Mouse (Mus musculus) right cerebral cortex, adult 18-20 months (tissue): ENCODE data around the gene Spdl1.
"Not testable (repeated sequence)": the region's sequence is repeated elsewhere in the genome, so short reads cannot be mapped to it uniquely, and the experiment has no call there.

Experiments used
- DNase-seq: peaks from one replicate; pipeline ENCODE4 v3.0.0; 2022; ENCODE audit warnings: mixed read lengths

Spdl1 gene

DNA sequence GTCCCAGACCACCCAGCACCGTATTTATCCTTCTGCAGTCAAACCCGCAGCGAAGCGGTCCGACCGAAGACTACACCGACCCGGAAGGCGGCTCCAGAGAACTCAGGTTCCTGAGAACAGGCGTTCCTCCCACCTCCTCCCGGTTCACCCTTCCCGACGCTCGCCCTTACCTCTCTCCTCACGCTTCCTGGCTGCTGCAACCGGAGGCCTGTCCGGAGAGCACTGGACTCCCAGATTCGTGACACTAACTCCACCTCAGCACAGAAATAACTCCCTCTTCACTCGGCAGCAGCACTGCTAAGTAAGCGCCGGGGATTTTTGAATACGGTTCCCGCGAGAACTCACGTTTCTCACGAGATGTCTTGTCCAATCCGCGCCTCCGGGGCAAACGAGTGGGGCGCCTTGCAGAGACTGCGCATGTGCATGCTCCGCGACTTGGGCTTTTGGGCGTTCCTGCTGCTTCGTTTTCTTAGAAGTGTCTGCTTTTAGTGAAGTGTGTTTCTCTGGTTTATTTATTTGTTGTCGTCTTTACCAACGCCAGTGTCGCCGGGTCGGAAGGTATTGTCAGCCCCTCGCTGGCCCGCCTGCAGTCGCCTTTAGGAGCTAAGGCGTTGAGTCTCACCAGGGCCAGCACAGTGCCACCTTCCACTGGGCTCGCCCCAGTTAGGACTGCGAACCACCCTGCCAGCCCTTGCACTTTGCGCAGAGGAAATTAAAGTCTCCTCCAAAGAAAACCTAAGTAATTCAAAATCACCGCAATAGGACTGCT is at the start of gene Spdl1:
Gene Spdl1 (minus strand): TSS at position 324 of the 769 bp plus-strand sequence.
- peak; percentile 95 for DNase-seq

DNA sequence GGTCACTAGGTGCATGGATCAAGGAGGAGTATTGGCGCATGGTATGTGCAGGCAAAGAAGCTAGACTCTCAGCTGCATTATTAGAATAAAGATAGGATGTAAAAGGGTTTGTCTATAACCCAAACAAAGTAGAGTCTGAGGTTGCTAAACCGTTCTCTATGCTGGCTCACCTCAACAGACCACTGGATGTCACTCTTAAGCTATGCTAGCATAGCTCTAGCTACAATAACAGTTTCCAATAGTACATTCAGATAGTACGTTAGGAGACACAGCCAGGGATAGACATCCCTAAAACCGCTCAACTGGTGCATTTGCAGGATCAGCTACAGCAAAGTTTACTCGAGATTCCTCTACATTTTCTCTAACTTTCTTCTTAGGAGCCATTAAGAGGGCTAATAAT is 48.1 kb upstream of the Spdl1 start:
- peak; percentile 17 for DNase-seq

- DNase-seq: no peak
Observed at GRCm38 (mm10) chr11:34879678-34880077, 46.2 kb upstream of the Spdl1 start.

GRCm38 (mm10) chr11:34873861-34874260 is 40.4 kb upstream of the Spdl1 start:
- DNase-seq: no peak

GRCm38 (mm10) chr11:34872432-34872831 is 39.0 kb upstream of the Spdl1 start:
- no peak for DNase-seq

GRCm38 (mm10) chr11:34871991-34872390 is 38.5 kb upstream of the Spdl1 start:
- DNase-seq: no peak

DNA sequence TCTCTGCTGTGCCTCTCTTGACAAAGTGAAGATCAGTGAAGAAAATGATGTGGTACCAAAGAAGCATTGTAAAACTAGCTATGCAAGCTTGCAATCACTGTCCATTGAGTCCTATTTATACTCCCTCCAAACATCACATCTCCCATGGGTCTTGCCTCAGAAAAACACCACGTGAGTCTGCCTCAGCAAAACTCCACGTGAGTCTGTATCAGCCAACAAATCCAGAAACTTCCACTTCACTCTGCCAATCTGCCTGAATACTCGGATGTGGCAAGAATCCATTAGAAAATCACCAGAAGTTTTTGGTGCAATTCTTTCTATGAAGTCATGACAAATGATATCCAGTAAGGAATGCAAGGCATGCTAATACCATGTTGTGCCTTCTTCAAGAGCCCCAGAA is 38.0 kb upstream of the Spdl1 start:
- no peak for DNase-seq

DNA sequence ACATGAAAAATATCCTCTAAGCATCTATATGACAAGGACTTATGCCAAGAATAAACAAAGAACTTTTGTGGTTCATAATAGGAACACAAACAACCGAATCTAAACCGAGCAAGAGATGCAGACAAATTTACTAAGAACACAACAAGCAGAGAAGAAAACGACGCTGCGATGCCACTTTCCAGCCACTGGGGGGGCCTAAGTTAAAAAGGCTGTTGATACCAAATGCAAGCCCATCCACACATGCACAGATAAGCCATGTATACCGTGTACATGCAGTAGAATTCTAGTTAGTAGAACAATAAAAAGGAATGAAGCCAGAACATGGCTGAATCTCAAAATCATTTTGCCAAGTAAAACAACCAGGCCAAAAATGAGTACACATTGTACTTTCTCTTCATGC is 35.2 kb upstream of the Spdl1 start:
- no peak for DNase-seq

GRCm38 (mm10) chr11:34865741-34866270 is 32.4 kb upstream of the Spdl1 start:
- no peak for DNase-seq

- peak; percentile 84 for DNase-seq
Observed at GRCm38 (mm10) chr11:34865181-34865580, 31.7 kb upstream of the Spdl1 start.

GRCm38 (mm10) chr11:34856652-34857051 is 23.2 kb upstream of the Spdl1 start:
- no peak for DNase-seq

- DNase-seq: no peak
Observed at GRCm38 (mm10) chr11:34846268-34846652, 12.8 kb upstream of the Spdl1 start.

DNA sequence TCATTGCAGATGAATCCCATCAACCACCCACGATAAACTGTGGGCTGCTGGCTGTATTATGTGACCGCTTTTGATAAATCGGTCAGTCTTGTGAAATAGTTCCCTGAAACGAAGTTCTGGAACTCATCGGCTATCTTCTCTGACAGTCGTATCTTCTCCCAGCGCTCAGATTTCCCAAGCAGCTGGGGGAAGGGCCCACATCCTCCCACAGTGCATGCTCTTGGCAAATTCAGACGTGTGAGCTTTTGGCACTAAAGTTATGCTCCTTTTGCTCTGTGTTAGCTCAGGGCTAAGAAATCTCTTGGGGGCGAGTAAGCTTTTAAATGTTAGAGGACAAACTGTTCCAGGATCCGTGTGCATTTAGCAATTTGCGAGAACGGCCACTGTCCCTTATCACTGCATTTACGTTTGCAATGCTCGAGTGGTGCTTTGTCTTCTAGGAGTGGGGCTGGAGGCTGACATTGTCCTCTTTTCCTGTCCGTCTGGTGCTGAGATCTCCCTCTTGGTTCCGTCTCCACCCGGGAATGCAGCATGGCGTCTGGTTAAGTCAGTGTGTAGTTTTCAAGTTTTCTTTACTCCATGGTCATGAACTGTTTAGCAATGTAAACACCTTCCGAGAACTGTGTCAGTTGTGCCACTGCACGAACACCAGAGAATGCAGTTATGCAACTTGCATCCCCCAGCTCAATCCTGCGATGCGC is 12.3 kb upstream of the Spdl1 start:
- DNase-seq: no peak

GRCm38 (mm10) chr11:34843517-34843916 is 10.1 kb upstream of the Spdl1 start:
- no peak for DNase-seq

- no peak for DNase-seq
Observed at GRCm38 (mm10) chr11:34840283-34840682, 6.8 kb upstream of the Spdl1 start.

DNA sequence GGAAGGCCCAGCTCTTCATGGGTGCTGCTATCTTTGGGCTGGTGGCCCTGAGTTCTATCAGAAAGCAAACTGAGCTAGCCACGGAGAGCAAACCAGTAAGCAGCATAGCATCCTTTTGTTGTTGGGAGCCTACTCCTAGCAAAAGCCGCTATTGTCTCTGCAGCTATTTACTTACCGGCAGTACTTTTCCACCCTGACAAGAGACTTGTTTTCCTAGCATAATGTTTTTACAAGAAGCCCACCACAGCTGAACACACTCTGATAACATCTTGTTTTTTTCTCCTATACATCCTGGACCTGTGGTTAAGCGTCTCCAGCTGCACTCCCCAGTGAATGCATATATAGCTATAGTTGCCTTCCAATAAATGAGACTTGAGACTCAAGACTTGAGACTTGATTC is 5.6 kb upstream of the Spdl1 start:
- no peak for DNase-seq

- no peak for DNase-seq
Observed at GRCm38 (mm10) chr11:34836272-34836671, 2.8 kb upstream of the Spdl1 start.

GRCm38 (mm10) chr11:34832678-34833077 is 763 bp downstream of the Spdl1 start:
- no peak for DNase-seq

GRCm38 (mm10) chr11:34827803-34828202 is 5.6 kb downstream of the Spdl1 start:
- no peak for DNase-seq

- no peak for DNase-seq
Observed at GRCm38 (mm10) chr11:34826940-34827339, 6.5 kb downstream of the Spdl1 start.

DNA sequence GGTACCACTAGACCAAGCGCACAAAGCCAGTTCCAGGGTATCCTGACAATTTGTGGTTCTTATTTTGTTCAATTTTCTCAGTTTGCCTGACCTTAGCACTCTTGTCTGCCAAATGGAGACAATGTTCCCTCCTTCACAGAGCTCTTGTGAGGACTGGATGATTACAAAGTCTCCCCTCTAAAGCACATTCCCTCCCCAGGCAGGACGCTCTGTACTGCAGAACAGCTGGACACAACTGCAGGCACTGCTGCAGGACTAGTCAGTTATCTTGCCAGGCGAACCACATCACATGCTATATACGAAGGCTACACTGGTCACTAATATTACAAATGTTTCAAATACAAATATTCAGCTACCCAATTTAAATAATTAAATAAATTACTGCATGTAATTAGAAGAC is 8.7 kb downstream of the Spdl1 start:
- DNase-seq: no peak

- DNase-seq: no peak
Observed at GRCm38 (mm10) chr11:34814767-34815166, 18.7 kb downstream of the Spdl1 start.

GRCm38 (mm10) chr11:34814319-34814718 is 19.1 kb downstream of the Spdl1 start:
- no peak for DNase-seq

DNA sequence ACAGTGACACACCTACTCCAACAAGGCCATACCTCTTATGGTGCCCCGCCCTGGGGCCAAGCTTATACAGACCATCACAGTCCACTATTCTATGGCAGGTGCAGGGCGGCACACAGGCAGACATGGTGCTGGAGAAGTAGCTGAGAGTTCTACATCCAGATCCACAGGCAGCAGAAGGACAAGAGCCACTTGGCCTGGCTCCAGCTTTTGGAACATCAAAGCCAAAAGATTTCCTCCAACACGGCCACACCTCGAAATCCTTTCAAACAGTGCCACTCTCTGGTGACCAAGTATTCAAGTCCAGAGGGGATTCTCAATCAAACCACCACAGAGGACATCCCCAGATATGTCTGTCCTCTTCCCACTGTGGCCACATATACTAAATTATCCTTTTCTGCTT is 28.4 kb downstream of the Spdl1 start:
- DNase-seq: not testable (repeated sequence)
